Mouse (Mus musculus) CH12.LX (cell line): ENCODE data around the gene Hormad1. TPM values are rescaled to one million over a fixed set of nuclear protein-coding genes. Genes with fewer than 3 reads are reported as not detected.
A peak's percentile ranks its signal among the peaks of the same experiment; 100 is the strongest.

Source experiments
- DNase-seq: peaks from one replicate; pipeline ENCODE4 v3.0.0-alpha.2; 2013; ENCODE audit errors: extremely low read depth
- H3K27ac ChIP-seq: 2 replicates; pipeline ENCODE4 v1.5.1; 2012; ENCODE audit warnings: low read depth, mild to moderate bottlenecking, control low read depth, moderate library complexity; ENCODE audit not compliant: insufficient read depth
- H3K27me3 ChIP-seq: replicated peaks from 2 replicates; pipeline ENCODE3; 2012; ENCODE audit warnings: inconsistent platforms
- H3K36me3 ChIP-seq, 2 experiments: replicated peaks in 1 of 2; 2 replicates each; pipeline versions ENCODE3 to v1.6.1; 2012; ENCODE audit warnings: inconsistent platforms in 1 of 2, low read length in 1 of 2, mild to moderate bottlenecking in 1 of 2, mixed read lengths in 1 of 2, moderate library complexity in 1 of 2; ENCODE audit not compliant: control insufficient read depth in 1 of 2, insufficient read depth in 1 of 2
- H3K4me1 ChIP-seq, 2 experiments: 2 replicates each; pipeline ENCODE4 v1.6.1; 2012; ENCODE audit warnings: inconsistent platforms in 1 of 2, moderate library complexity in 1 of 2; ENCODE audit not compliant: insufficient read depth in 2 of 2, control insufficient read depth in 1 of 2
- H3K4me2 ChIP-seq: 2 replicates; pipeline ENCODE4 v1.6.1; 2012; ENCODE audit warnings: low read depth, mild to moderate bottlenecking, control low read depth; ENCODE audit not compliant: poor library complexity, insufficient read depth, severe bottlenecking
- H3K4me3 ChIP-seq, 3 experiments: fragments of 150-350 bp in 1 of 3; sonication (generic) in 1 of 3; replicated peaks in 1 of 3; 2 replicates each; pipeline versions ENCODE3 to v1.5.1; 2011 to 2012; ENCODE audit warnings: low read depth in 2 of 3, low read length in 2 of 3, mild to moderate bottlenecking in 2 of 3, moderate library complexity in 2 of 3, control low read depth in 1 of 3, improper control_type of control experiment in 1 of 3, inconsistent platforms in 1 of 3, mixed read lengths in 1 of 3; ENCODE audit not compliant: poor library complexity in 1 of 3
- H3K79me2 ChIP-seq: replicated peaks from 2 replicates; pipeline ENCODE4 v1.6.1; 2012; ENCODE audit warnings: mild to moderate bottlenecking, moderate library complexity; ENCODE audit not compliant: control insufficient read depth, poor library complexity, insufficient read depth, severe bottlenecking; ENCODE audit errors: extremely low read depth
- H3K9ac ChIP-seq: 2 replicates; pipeline ENCODE4 v1.6.1; 2012; ENCODE audit warnings: low read depth, mild to moderate bottlenecking, control low read depth, moderate library complexity; ENCODE audit not compliant: insufficient read depth
- H3K9me3 ChIP-seq: replicated peaks from 2 replicates; pipeline ENCODE3; 2012; ENCODE audit warnings: low read length, inconsistent platforms, mixed read lengths
- BHLHE40 ChIP-seq: IDR thresholded peaks from 2 replicates; pipeline ENCODE4 v1.6.1; 2011; ENCODE audit warnings: mild to moderate bottlenecking, low read depth, low read length, improper control_type of control experiment
- CHD1 ChIP-seq: IDR thresholded peaks from 2 replicates; pipeline ENCODE4 v1.6.1; 2012; ENCODE audit warnings: low read depth, low read length, improper control_type of control experiment, inconsistent platforms
- CHD2 ChIP-seq: IDR thresholded peaks from 2 replicates; pipeline ENCODE4 v1.6.1; 2011; ENCODE audit warnings: low read length, improper control_type of control experiment
- CTCF ChIP-seq, 2 experiments: IDR thresholded peaks in 1 of 2; conservative IDR thresholded peaks in 1 of 2; 2 replicates each; pipeline ENCODE4 v1.5.1; 2011 to 2012; ENCODE audit warnings: low read depth in 2 of 2, low read length in 2 of 2, improper control_type of control experiment in 1 of 2, inconsistent platforms in 1 of 2, mild to moderate bottlenecking in 1 of 2, moderate library complexity in 1 of 2
- E2F4 ChIP-seq: IDR thresholded peaks from 2 replicates; pipeline ENCODE4 v1.6.1; 2011; ENCODE audit warnings: low read depth, low read length, improper control_type of control experiment; ENCODE audit not compliant: insufficient replicate concordance
- ELF1 ChIP-seq: IDR thresholded peaks from 2 replicates; pipeline ENCODE4 v1.6.1; 2014; ENCODE audit warnings: low read depth, mild to moderate bottlenecking, inconsistent platforms, low read length, improper control_type of control experiment
- EP300 ChIP-seq: IDR thresholded peaks from 2 replicates; pipeline ENCODE4 v1.6.1; 2011; ENCODE audit warnings: low read length, improper control_type of control experiment
- ETS1 ChIP-seq: conservative IDR thresholded peaks from 2 replicates; pipeline ENCODE4 v1.6.1; 2012; ENCODE audit warnings: low read depth, mild to moderate bottlenecking, inconsistent platforms, low read length, improper control_type of control experiment, moderate library complexity
- GABPA ChIP-seq: IDR thresholded peaks from 2 replicates; pipeline ENCODE4 v1.6.1; 2012; ENCODE audit warnings: low read depth, low read length, improper control_type of control experiment, inconsistent platforms; ENCODE audit not compliant: insufficient replicate concordance
- HCFC1 ChIP-seq: IDR thresholded peaks from 2 replicates; pipeline ENCODE4 v1.6.1; 2012; ENCODE audit warnings: low read depth, mild to moderate bottlenecking, inconsistent platforms, low read length, improper control_type of control experiment
- IRF4 ChIP-seq: IDR thresholded peaks from 2 replicates; pipeline ENCODE4 v1.6.1; 2014; ENCODE audit warnings: low read depth, mild to moderate bottlenecking, inconsistent platforms, low read length, improper control_type of control experiment
- JUN ChIP-seq: IDR thresholded peaks from 2 replicates; pipeline ENCODE4 v1.6.1; 2011; ENCODE audit warnings: low read depth, mild to moderate bottlenecking, low read length, improper control_type of control experiment, moderate library complexity; ENCODE audit not compliant: insufficient read depth
- JUND ChIP-seq: conservative IDR thresholded peaks from 2 replicates; pipeline ENCODE4 v1.6.1; 2011; ENCODE audit warnings: low read depth, low read length, improper control_type of control experiment
- KAT2A ChIP-seq: IDR thresholded peaks from 2 replicates; pipeline ENCODE4 v1.6.1; 2012; ENCODE audit warnings: low read length, improper control_type of control experiment, inconsistent platforms; ENCODE audit not compliant: insufficient replicate concordance
- MAFK ChIP-seq: IDR thresholded peaks from 2 replicates; pipeline ENCODE4 v1.6.1; 2011; ENCODE audit warnings: low read length, improper control_type of control experiment; ENCODE audit not compliant: insufficient replicate concordance
- MAX ChIP-seq: IDR thresholded peaks from 2 replicates; pipeline ENCODE4 v1.6.1; 2011; ENCODE audit warnings: low read length, improper control_type of control experiment
- MAZ ChIP-seq: IDR thresholded peaks from 2 replicates; pipeline ENCODE4 v1.6.1; 2012; ENCODE audit warnings: low read depth, mild to moderate bottlenecking, inconsistent platforms, low read length, improper control_type of control experiment, moderate library complexity
- MEF2A ChIP-seq: IDR thresholded peaks from 2 replicates; pipeline ENCODE4 v1.6.1; 2014; ENCODE audit warnings: low read depth, mild to moderate bottlenecking, inconsistent platforms, low read length, improper control_type of control experiment, borderline replicate concordance
- MXI1 ChIP-seq: IDR thresholded peaks from 2 replicates; pipeline ENCODE4 v1.6.1; 2011; ENCODE audit warnings: mild to moderate bottlenecking, low read depth, low read length, improper control_type of control experiment
- MYC ChIP-seq: IDR thresholded peaks from 2 replicates; pipeline ENCODE4 v1.6.1; 2011; ENCODE audit warnings: low read depth, mild to moderate bottlenecking, improper control_type of control experiment, low read length
- NELFE ChIP-seq: IDR thresholded peaks from 2 replicates; pipeline ENCODE4 v1.6.1; 2011; ENCODE audit warnings: low read depth, low read length, improper control_type of control experiment
- NRF1 ChIP-seq: IDR thresholded peaks from 2 replicates; pipeline ENCODE4 v1.6.1; 2014; ENCODE audit warnings: low read depth, mild to moderate bottlenecking, inconsistent platforms, low read length, improper control_type of control experiment, moderate library complexity
- PAX5 ChIP-seq: IDR thresholded peaks from 2 replicates; pipeline ENCODE4 v1.6.1; 2012; ENCODE audit warnings: low read length, inconsistent platforms, mixed read lengths
- POLR2A ChIP-seq: IDR thresholded peaks from 2 replicates; pipeline ENCODE4 v1.6.1; 2011; ENCODE audit warnings: low read depth, mild to moderate bottlenecking, improper control_type of control experiment, low read length
- POLR2AphosphoS2 ChIP-seq: IDR thresholded peaks from 2 replicates; pipeline ENCODE4 v1.6.1; 2011; ENCODE audit warnings: low read depth, low read length, improper control_type of control experiment
- RAD21 ChIP-seq: IDR thresholded peaks from 2 replicates; pipeline ENCODE4 v1.6.1; 2011; ENCODE audit warnings: low read depth, mild to moderate bottlenecking, low read length, improper control_type of control experiment, moderate library complexity
- RCOR1 ChIP-seq: conservative IDR thresholded peaks from 2 replicates; pipeline ENCODE4 v1.6.1; 2012; ENCODE audit warnings: low read depth, mild to moderate bottlenecking, inconsistent platforms, low read length, improper control_type of control experiment
- SIN3A ChIP-seq: IDR thresholded peaks from 2 replicates; pipeline ENCODE4 v1.6.1; 2012; ENCODE audit warnings: low read length, improper control_type of control experiment, inconsistent platforms
- SMC3 ChIP-seq: IDR thresholded peaks from 2 replicates; pipeline ENCODE4 v1.6.1; 2011; ENCODE audit warnings: low read depth, low read length, improper control_type of control experiment
- TBP ChIP-seq: conservative IDR thresholded peaks from 2 replicates; pipeline ENCODE4 v1.6.1; 2011; ENCODE audit warnings: low read depth, low read length, improper control_type of control experiment
- TCF12 ChIP-seq: IDR thresholded peaks from 2 replicates; pipeline ENCODE4 v1.6.1; 2014; ENCODE audit warnings: low read depth, mild to moderate bottlenecking, inconsistent platforms, low read length, improper control_type of control experiment
- UBTF ChIP-seq: IDR thresholded peaks from 2 replicates; pipeline ENCODE4 v1.6.1; 2012; ENCODE audit warnings: low read depth, mild to moderate bottlenecking, inconsistent platforms, low read length, improper control_type of control experiment, moderate library complexity
- USF1 ChIP-seq: IDR thresholded peaks from 2 replicates; pipeline ENCODE4 v1.6.1; 2014; ENCODE audit warnings: low read depth, mild to moderate bottlenecking, inconsistent platforms, low read length, improper control_type of control experiment
- USF2 ChIP-seq: conservative IDR thresholded peaks from 2 replicates; pipeline ENCODE4 v1.6.1; 2011; ENCODE audit warnings: low read depth, low read length, improper control_type of control experiment
- ZC3H11A ChIP-seq: IDR thresholded peaks from 2 replicates; pipeline ENCODE4 v1.6.1; 2012; ENCODE audit warnings: low read depth, mild to moderate bottlenecking, inconsistent platforms, low read length, improper control_type of control experiment
- ZKSCAN1 ChIP-seq: IDR thresholded peaks from 2 replicates; pipeline ENCODE4 v1.6.1; 2012; ENCODE audit warnings: low read depth, inconsistent platforms, low read length, improper control_type of control experiment, borderline replicate concordance
- ZMIZ1 ChIP-seq: IDR thresholded peaks from 2 replicates; pipeline ENCODE4 v1.6.1; 2012; ENCODE audit warnings: low read depth, mild to moderate bottlenecking, inconsistent platforms, low read length, improper control_type of control experiment
- ZNF384 ChIP-seq: IDR thresholded peaks from 2 replicates; pipeline ENCODE4 v1.6.1; 2012; ENCODE audit warnings: low read depth, low read length, improper control_type of control experiment, inconsistent platforms
- dilution Hi-C: fragments of 300-500 bp; cut with MboI; formaldehyde crosslinking; loops from 2 replicates; pipeline ENCODE4 v1.14.3; 2020; ENCODE audit warnings: low sequenced_read_pairs; ENCODE audit not compliant: extremely low pct_unique_long_range_greater_than_20kb, extremely low pct_ligation_motif_present
- in situ Hi-C: fragments of 300-500 bp; cut with MboI; formaldehyde crosslinking; loops from 3 replicates; pipeline ENCODE4 v1.14.3; 2019; ENCODE audit warnings: low sequenced_read_pairs, low pct_ligation_motif_present, low pct_unique_long_range_greater_than_20kb, mixed read lengths
- polyA plus RNA-seq: library from polyadenylated mRNA; unstranded; fragments of >175 nt; gene quantifications from 2 replicates; pipeline ENCODE4 v1.2.1, GENCODE M21; 2012; ENCODE audit warnings: low read depth; ENCODE audit not compliant: insufficient read length
- total RNA-seq, 2 experiments: library from RNA; depleted of rRNA; stranded (reverse); fragments of 300-350 nt in 1 of 2; fragments of >200 nt in 1 of 2; gene quantifications; 2 replicates each; pipeline ENCODE4 v1.2.3; 2012 to 2014

Gene Hormad1
- total and polyA plus RNA-seq, 3 experiments: not detected

- in situ Hi-C loops: no loop called here
- TF ChIP-seq UBTF (no peak), SIN3A (peak; percentile 60), TCF12 (peak; percentile 91), GABPA (no peak), ZKSCAN1 (no peak), MAFK (0 out of 2 replicates have a peak, but pooled peaks have one; percentile 23), RCOR1 (no peak), E2F4 (peak; percentile 53; the same call in 1 of the 2 replicates), JUND (peak; percentile 80), USF2 (no peak), IRF4 (peak; percentile 29; the same call in 1 of the 2 replicates), CTCF (conservative IDR thresholded peaks at IDR 0.05 in 1 of 2, IDR thresholded peaks at IDR 0.05 in 1 of 2; ENCODE audit: low read depth in 2 of 2, low read length in 2 of 2) (no peak), MEF2A (peak; percentile 69), EP300 (no peak), NRF1 (peak; percentile 56), MAX (no peak; the same call in 1 of the 2 replicates), MYC (no peak), TBP (peak; percentile 97), ZMIZ1 (peak; percentile 92), ZNF384 (no peak), SMC3 (no peak), ELF1 (peak; percentile 45), HCFC1 (peak; percentile 60; the same call in 1 of the 2 replicates), KAT2A (0 out of 2 replicates have a peak, but pooled peaks have one; percentile 65), POLR2AphosphoS2 (peak; percentile 94), ETS1 (no peak), PAX5 (no peak), NELFE (peak; percentile 97), RAD21 (no peak), POLR2A (peak; percentile 88), USF1 (no peak), CHD1 (no peak), ZC3H11A (no peak), MXI1 (peak; percentile 59; the same call in 1 of the 2 replicates), JUN (peak; percentile 79), MAZ (peak; percentile 76; the same call in 1 of the 2 replicates), CHD2 (peak; percentile 93), BHLHE40 (peak; percentile 48; the same call in 1 of the 2 replicates)
- no peaks in the 10 kb centered on the region for H3K9me3 ChIP-seq
- peak within 1 kb of the TSS; percentile 73 to 99 (median 82) for H3K4me3 ChIP-seq
- H3K4me2 ChIP-seq: peak within 1 kb of the TSS; percentile 86
- dilution Hi-C loops: no loop called here
- H3K36me3 ChIP-seq: peaks cover 30 to 45% of the 10 kb centered on the region in 2 experiments
- peak within 1 kb of the TSS; percentile 38; the same call in 1 of the 2 replicates for H3K27ac ChIP-seq
- H3K79me2 ChIP-seq: peaks cover 35% of the 10 kb centered on the region
- peak; percentile 99 for DNase-seq
- no peaks in the 10 kb centered on the region for H3K27me3 ChIP-seq
- H3K4me1 ChIP-seq: peaks cover 5 to 49% of the 10 kb centered on the region in 2 experiments
- peak within 1 kb of the TSS; percentile 79 for H3K9ac ChIP-seq
Observed at GRCm38 (mm10) chr3:95624628-95625503, 65.4 kb downstream of the Hormad1 start, which contains the start of gene Ensa. Gene Ensa (plus strand): TSS chr3:95624993.
